Mouse (Mus musculus): ENCODE data around the gene Lamb1. TPM values are rescaled to one million over a fixed set of nuclear protein-coding genes. Genes with fewer than 3 reads are reported as not detected.

The Lamb1 gene
- total RNA-seq, 1 experiment from 2014 or later: 0.23 TPM

GRCm38 (mm10) chr12:31306075-31306675 lies 41.1 kb downstream of the Lamb1 start:
- ATAC-seq (ENCODE audit: extremely low read depth, insufficient number of reproducible peaks, low FRiP score, poor library complexity, severe bottlenecking): no peak

GRCm38 (mm10) chr12:31307011-31307410 lies 42.0 kb downstream of the Lamb1 start:
- no peak for ATAC-seq (ENCODE audit: extremely low read depth, insufficient number of reproducible peaks, low FRiP score, poor library complexity, severe bottlenecking)

DNA sequence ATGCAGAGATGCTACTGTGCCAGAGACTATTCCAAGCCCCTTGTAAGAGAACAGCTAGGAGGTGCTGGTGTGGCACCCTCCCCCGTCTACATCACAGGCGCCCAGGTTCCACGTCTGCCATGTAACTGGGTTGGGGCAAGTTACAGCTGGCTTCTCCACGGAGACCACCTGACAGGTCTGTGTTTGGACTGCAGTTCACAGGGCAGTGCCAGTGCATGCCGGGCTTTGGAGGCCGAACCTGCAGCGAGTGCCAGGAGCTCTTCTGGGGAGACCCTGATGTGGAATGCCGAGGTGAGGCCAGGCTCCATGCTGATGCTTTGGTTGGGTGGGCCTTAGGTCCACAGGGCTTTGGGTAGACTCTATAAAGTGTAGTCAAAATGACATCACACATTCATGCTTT lies 42.7 kb downstream of the Lamb1 start:
- no peak for ATAC-seq (ENCODE audit: extremely low read depth, insufficient number of reproducible peaks, low FRiP score, poor library complexity, severe bottlenecking)

DNA sequence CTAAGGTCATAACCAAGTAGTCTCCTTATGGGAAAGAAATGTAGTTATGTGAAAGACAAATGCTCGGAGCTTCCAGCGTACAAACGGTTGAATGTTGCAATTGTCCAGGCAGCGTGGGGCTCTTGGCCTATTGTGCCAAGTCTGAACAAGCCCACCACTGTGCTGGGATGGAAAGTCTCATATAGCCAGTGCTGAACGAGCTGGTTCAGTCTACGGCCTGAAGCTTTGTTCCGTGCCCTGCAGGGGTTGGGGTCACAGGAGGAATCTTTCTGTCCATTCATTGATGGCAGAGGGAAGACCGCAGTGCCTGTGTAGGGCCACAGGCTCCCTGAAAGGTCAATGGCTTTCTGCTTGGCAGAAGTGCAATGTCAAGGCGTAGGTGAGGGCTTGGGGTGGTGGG lies 45.7 kb downstream of the Lamb1 start:
- no peak for ATAC-seq (ENCODE audit: extremely low read depth, insufficient number of reproducible peaks, low FRiP score, poor library complexity, severe bottlenecking)

DNA sequence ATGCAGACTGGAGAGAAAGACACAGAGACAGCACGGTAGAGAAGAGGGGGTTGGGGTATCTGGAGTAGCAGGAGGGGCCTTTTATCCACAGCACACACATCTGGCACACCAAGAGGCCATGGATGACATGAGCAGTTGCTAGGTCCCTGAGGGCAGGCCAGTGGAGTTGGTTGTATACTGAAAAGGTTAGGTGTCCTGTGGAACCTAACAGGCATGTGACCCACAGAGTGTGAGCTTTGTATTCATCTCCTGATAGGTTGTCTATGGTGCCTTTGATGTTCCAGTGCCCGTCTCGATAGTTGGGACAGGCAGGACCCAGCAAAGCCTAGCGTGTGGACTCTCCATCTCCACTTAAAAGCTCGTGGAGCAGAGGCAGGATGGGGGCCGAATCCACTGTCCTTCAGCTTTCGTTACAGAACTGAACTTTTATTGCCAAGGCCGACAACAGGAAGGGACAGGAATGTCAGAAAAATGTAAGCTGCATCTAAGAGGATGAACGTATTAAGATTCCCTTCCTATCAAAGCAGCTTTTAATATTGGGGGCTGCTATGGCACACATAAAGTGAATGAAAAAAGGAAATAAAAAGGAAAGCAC lies 46.7 kb downstream of the Lamb1 start:
- ATAC-seq (ENCODE audit: extremely low read depth, insufficient number of reproducible peaks, low FRiP score, poor library complexity, severe bottlenecking): no peak

- no peak for ATAC-seq (ENCODE audit: extremely low read depth, insufficient number of reproducible peaks, low FRiP score, poor library complexity, severe bottlenecking)
Measured at GRCm38 (mm10) chr12:31312281-31312680, 47.2 kb downstream of the Lamb1 start.

DNA sequence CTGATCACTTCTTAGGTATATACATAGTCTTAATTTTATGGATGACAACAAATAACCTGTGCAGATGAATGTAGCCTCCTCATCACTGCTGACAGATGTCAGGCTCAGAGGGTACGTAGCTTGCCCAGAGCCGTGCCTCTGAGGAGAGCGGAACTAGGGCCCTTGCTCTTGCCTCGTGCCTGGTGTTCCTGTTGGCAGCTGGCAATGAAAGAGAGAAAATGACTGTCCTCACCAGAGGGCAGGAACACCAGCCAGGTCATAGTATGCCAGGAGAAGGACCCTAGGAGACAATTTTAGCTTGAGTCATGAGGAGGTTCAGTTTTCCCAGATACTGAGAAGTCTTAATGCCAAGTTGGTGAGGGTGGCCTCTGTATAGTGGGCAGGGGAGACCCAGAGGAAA lies 48.1 kb downstream of the Lamb1 start:
- no peak for ATAC-seq (ENCODE audit: extremely low read depth, insufficient number of reproducible peaks, low FRiP score, poor library complexity, severe bottlenecking)

GRCm38 (mm10) chr12:31314310-31314709 lies 49.3 kb downstream of the Lamb1 start:
- no peak for ATAC-seq (ENCODE audit: extremely low read depth, insufficient number of reproducible peaks, low FRiP score, poor library complexity, severe bottlenecking)

DNA sequence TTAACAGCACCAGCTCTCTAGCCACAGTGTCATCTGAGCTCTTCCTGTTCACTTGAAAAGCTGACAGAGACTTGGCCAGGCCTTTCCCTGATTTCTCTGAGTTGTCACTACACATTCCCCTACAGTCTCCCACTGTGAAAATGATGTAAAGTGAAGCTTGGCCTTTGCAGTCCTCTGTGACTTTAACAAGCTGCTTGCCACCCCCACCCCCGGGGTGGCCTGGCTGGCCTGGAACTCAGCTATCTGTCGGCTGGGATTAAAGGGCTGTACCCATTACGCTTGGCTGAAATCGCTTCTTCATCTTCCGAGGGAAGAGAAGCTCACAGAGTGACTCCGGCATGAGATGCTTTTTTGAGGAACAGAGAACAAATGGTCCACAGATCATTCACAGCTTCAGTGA lies 50.9 kb downstream of the Lamb1 start:
- no peak for ATAC-seq (ENCODE audit: extremely low read depth, insufficient number of reproducible peaks, low FRiP score, poor library complexity, severe bottlenecking)

DNA sequence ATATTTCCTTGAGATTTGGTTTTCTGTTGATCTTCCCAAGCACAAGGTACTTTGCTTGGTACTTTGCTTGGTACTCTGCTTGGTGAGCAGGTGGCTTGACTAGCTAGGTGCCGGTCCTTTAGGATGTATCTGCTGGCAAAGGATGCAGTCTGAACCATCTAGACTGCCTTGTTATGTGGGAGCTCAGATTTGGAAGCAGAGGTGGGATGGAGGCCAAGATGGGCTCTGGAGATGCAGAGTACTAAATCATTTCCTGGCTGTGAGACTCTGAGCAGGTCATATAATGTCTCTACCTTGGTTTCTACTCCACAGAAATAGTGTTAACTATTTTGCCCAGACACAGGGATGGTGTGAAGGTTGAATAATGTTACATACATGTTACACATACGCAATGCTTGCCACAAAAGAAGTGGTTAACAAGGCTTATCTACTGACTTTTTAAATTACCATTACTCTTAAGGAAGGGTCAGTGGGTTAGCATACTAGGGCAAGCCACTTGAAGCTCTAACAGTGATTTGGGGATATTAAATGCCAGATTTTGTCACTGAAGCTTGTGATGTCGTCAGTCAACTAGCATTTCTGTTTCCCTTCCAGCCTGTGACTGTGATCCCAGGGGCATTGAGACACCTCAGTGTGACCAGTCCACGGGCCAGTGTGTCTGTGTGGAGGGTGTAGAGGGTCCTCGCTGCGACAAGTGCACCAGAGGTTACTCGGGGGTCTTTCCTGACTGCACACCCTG lies 52.8 kb downstream of the Lamb1 start:
- ATAC-seq (ENCODE audit: extremely low read depth, insufficient number of reproducible peaks, low FRiP score, poor library complexity, severe bottlenecking): no peak

DNA sequence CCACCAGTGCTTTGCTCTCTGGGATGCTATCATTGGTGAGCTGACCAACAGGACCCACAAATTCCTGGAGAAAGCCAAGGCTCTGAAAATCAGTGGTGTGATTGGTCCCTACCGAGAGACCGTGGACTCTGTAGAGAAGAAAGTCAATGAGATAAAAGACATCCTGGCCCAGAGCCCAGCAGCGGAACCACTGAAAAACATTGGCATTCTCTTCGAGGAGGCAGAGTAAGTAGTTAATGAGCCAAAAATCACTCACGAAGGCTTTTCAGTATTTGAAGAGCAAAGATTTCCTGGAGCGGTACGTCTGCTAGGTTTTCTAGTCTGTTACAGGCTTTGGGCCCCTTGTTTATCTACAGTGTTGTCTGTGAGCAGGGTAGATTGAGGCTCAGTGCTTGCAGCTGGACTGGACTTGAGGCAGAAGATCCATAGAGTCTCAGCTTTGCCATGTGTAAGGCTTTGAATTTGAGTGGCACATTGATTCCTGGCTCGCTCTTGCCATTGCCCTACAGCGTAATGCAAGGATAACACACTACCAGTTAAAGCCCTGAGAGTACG lies 53.5 kb downstream of the Lamb1 start:
- no peak for ATAC-seq (ENCODE audit: extremely low read depth, insufficient number of reproducible peaks, low FRiP score, poor library complexity, severe bottlenecking)

- ATAC-seq (ENCODE audit: extremely low read depth, insufficient number of reproducible peaks, low FRiP score, poor library complexity, severe bottlenecking): no peak
Measured at GRCm38 (mm10) chr12:31320817-31321216, 55.8 kb downstream of the Lamb1 start.

DNA sequence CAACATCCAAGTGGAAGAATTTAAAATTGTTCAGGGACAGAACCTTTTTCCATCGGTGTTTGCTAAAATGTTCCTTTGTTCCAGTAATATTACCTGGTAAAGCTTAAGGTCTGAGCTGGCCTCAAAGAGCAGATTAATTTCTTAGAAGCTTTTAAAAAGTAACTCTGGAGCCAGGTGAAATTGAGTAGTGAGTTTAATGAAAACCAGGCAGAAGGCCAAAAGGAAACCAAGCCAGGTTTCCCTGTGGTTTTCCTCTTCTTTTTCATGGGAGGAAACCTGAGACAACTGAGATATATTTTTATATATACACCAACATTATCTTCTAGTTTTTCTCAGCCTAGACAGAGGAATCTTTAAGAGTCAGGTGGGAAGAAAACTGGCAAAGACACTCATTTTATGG lies 56.5 kb downstream of the Lamb1 start:
- no peak for ATAC-seq (ENCODE audit: extremely low read depth, insufficient number of reproducible peaks, low FRiP score, poor library complexity, severe bottlenecking)

DNA sequence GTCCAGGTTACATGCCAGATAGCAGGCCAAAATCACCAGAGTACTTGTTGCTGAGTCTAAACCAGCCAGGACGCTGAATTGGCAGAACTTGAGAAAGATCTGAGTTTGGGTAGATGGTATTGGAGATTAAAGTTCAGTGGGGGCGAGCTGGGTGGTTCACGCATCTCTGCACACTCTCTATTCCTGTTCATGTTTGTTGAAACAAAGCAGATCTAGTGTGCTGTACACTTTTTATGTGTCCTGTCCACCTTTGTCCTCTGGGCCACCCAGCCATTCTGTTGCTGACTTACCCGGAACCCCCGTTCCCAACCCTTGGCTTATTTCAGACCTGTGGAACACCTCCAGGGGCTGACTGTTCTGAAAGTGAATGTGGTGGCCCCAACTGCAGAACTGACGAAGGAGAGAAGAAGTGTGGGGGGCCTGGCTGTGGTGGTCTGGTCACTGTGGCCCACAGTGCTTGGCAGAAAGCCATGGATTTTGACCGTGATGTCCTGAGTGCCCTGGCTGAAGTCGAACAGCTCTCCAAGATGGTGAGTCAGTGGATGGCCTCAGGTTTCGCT lies 58.2 kb downstream of the Lamb1 start:
- ATAC-seq (ENCODE audit: extremely low read depth, insufficient number of reproducible peaks, low FRiP score, poor library complexity, severe bottlenecking): no peak

DNA sequence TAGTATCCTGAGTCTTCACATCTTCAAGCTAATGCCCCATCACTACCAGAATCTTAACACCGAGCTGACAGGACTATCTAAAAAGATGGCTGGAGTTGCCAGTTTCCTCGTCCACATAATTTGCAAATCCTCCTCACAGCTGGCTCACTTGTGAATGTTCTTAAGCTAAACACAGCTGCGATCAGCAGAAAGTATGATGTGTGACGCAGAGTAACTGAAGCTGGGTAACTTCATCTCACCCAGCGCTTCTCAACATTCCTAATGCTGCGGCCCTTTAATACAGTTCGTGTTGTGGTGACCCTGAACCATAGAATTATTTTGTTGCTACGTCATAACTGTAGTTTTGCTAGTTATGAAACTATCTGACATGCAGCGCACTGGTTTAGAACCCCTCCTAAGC lies 62.1 kb downstream of the Lamb1 start:
- ATAC-seq (ENCODE audit: extremely low read depth, insufficient number of reproducible peaks, low FRiP score, poor library complexity, severe bottlenecking): no peak

DNA sequence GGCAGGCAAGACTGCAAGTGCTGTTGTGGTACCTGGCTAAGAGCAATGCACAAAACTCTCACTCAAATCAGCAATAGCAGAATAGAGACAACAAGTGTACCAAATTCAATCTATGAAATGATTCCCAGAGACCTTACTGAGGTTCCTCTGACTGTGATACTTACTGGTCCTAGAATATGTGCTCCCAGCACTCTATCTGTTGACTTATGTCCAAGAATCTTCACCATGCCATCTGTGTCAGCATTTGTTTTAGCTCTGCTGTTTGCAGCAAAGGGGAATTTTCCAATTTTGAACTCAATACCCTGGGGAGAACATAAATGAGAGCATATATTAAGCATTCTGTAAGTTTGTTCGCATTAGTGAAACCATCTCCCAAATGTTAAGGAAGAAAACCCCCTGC lies 68.2 kb downstream of the Lamb1 start:
- no peak for ATAC-seq (ENCODE audit: extremely low read depth, insufficient number of reproducible peaks, low FRiP score, poor library complexity, severe bottlenecking)

- no peak for ATAC-seq (ENCODE audit: extremely low read depth, insufficient number of reproducible peaks, low FRiP score, poor library complexity, severe bottlenecking)
Measured at GRCm38 (mm10) chr12:31350191-31350943, 85.3 kb downstream of the Lamb1 start.

DNA sequence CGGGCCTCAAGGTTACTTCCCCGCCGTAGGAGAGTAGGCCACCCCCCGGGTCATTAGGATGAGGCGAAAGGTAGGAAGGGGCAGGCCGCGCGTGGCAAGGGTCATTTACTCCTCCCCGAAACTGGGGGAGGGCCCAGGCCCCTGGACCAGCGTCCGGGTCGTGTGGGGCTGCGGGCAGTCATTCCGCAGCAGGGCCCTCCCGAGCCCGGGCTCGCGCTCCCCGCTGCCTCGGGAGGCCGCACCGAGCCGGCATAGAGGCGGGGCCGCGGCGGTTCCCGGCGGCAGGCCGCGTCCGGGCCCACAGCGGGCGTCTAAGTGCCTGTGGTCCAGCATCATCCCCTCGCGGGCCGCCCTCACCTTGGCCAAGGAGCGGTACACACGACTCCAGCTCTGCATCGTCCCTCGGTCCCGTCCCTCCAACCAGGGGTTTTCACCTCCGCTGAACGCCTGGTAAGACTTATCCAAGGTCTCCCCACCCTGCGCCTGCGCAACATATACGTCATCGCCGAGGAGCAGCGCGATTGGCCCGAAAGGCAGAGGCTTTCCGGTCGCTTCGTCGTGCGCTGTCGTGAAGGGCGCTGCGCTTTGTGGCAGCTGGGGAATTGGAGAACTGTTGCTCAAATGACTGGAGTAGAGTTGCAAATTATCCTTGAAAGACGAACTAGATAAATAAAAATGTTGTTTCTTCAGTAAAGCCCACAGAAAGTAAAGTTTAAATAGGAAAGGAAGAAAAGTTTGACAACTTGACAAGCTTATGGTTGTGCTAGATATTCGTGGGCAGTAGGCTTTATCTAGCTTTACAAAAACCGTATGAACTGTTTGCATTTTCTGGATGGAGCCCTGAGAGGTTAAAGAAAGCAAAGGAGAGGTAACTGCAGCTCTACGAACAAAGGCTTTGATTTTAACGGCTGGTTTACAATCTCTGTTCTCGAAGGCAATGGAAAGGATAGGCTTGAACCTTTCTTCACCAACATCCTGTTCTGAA lies 86.2 kb downstream of the Lamb1 start, which contains the start of gene Dld:
Dld (minus strand) TSS at position 510 of the 985 bp plus-strand sequence.
- peak; percentile 100 for ATAC-seq (ENCODE audit: extremely low read depth, insufficient number of reproducible peaks, low FRiP score, poor library complexity, severe bottlenecking)
